Mouse (Mus musculus) cortical plate, adult 2 months (tissue): ENCODE results near the gene Xlr4a.

Experiments
- CTCF ChIP-seq: fragments of 200-500 bp; IDR thresholded peaks from 2 replicates; pipeline ENCODE4 v1.5.1; 2011; ENCODE audit warnings: mild to moderate bottlenecking, control low read depth, low read length; ENCODE audit not compliant: insufficient read depth; ENCODE audit errors: extremely low read depth
- POLR2A ChIP-seq: fragments of 200-500 bp; IDR thresholded peaks from 2 replicates; pipeline ENCODE4 v1.6.1; 2011; ENCODE audit warnings: mild to moderate bottlenecking, low read length, control low read depth; ENCODE audit not compliant: insufficient read depth; ENCODE audit errors: extremely low read depth

- no peak for TF ChIP-seq POLR2A
- no peak for TF ChIP-seq CTCF
Measured at GRCm38 (mm10) chrX:73037003-73037402, 45.3 kb downstream of the Xlr4a start, which contains the start of gene Pnma5.
